Mouse (Mus musculus) cerebellum, adult 11-12 months (tissue): ENCODE data around the gene Phactr2.

Experiments
- DNase-seq: peaks from one replicate; pipeline ENCODE4 v3.0.0; 2022

Phactr2 gene

DNA sequence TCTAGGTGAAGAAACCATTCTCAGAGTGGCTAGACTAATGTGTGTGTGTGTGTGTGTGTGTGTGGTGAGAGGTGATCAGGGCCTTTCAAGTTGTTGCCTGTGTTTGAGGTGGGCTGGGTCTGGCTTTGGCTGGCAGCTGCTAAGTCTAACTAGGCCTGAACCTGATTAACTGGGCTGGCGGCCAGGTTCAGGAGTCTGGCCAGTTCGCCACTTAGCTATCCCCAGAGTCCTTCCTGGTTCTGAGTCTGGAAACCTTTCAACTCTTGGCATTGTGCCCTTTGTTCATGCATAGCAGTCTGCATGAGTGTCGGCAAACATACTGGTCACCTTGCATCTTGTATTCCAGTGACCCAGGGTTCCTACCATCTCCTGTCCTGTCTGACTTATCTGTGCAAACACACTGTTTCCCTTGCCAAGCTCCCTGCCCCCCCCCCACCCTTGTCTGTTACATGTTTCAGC, 27.4 kb downstream of the Phactr2 start:
- peak; percentile 75 for DNase-seq

- no peak for DNase-seq
These were observed 30.0 kb downstream of the Phactr2 start for GRCm38 (mm10) chr10:13444257-13444656.

GRCm38 (mm10) chr10:13443647-13444046, 30.6 kb downstream of the Phactr2 start:
- DNase-seq: no peak

- no peak for DNase-seq
These were observed 33.9 kb downstream of the Phactr2 start for GRCm38 (mm10) chr10:13440292-13440691.

- no peak for DNase-seq
These were observed 35.9 kb downstream of the Phactr2 start for GRCm38 (mm10) chr10:13438118-13438821.

DNA sequence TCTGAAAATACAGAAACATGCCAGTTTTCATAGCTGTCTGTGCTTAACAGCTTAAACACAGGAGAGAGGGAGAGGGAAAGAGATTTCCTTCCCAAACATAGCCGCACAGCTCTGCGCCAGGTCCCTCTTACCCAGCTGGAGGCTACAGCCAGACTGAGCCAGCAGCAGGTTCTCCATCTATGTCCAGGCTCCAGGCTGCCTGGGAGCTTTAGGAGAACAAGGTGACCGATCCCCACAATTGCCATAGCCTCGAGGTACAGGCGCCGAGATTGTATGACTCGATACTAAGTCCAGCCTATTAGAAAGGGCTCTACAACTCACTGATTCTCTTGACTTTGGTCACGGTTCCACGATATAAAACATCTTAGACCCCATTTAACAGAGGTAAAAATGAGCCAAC, 37.2 kb downstream of the Phactr2 start:
- no peak for DNase-seq

DNA sequence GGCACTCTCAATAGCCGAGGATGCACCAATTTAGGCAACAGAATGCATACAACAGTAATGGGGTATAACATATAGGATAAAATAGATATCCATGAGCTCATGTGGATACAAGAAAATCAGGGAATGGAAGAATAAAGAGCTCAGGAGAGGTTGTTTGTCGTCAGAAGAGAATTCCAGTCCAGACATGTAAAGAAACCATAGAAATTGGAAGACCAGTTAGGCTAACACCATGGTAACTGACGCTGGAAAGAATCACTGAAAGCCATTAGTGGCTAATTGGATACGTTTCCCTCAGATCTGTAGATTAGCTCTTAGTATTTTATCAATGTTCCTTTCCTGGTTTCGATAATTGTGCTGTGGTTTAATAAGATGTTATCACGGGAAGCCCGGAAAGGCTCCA, 41.2 kb downstream of the Phactr2 start:
- no peak for DNase-seq

GRCm38 (mm10) chr10:13431641-13432540, 42.3 kb downstream of the Phactr2 start:
- DNase-seq: no peak

DNA sequence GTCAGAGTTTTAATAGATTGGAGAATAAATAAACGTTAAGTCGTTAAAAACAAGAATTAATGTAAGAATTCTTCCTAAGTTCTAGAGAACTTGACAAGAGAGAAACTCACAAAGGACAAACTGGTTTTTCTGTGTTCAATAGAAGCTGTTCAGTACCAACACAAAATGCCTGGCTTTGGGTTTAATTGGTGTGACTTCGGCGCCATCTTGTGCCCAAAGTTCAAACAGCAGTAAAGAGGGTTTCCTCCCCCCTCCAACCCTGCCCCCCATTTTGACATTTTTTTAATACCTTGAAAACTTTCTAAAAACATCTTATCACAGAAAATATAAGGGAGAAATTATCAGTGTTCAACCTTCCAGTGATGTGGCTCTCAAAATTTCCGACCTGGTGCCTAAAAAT, 44.4 kb downstream of the Phactr2 start:
- no peak for DNase-seq

GRCm38 (mm10) chr10:13429240-13429639, 45.0 kb downstream of the Phactr2 start:
- no peak for DNase-seq

- no peak for DNase-seq
These were observed 45.7 kb downstream of the Phactr2 start for GRCm38 (mm10) chr10:13428536-13428935.

GRCm38 (mm10) chr10:13427599-13427998, 46.6 kb downstream of the Phactr2 start:
- no peak for DNase-seq

GRCm38 (mm10) chr10:13425198-13425597, 49.0 kb downstream of the Phactr2 start:
- no peak for DNase-seq

GRCm38 (mm10) chr10:13424508-13424907, 49.7 kb downstream of the Phactr2 start:
- no peak for DNase-seq

DNA sequence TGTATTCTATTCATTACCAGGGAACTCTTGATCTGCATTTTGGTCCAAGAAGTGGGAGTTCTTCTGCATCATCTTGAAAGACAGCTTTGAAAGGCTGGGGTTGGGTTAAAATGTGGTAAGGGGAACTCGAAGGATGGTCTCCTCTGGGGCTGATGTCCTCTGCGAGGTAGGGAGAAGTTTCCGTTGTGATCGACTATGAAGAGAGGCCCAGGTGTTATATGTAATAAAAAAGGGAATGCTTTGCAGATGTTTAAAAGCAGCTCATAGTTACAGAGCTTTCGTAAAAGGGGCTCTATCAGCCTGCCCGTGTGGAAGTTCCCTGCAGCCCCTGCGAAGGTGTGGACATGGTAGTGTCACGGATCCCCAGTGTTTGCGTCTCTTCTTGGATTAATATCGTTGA, 50.2 kb downstream of the Phactr2 start:
- no peak for DNase-seq

- DNase-seq: no peak
These were observed 52.1 kb downstream of the Phactr2 start for GRCm38 (mm10) chr10:13422121-13422520.

DNA sequence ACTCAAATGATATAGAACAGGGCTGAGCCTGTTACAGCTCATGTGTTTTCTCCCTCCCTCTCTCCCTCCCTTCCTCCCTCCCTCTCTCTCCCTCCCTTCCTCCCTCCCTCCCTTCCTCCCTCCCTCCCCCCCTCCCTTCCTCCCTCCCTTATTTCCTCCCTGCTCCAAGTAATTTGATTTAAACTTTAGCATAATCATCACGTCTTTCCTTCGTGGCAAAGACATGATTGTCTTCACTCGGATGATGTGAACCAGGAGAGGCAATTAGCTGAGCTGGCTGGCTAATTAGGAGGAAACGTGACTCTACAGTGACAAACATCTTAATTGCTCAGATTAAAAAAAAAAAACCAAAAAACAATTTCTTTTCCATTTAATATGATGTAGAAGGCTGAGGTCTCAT, 55.0 kb downstream of the Phactr2 start:
- no peak for DNase-seq

GRCm38 (mm10) chr10:13415489-13416104, 58.6 kb downstream of the Phactr2 start:
- DNase-seq: no peak

GRCm38 (mm10) chr10:13412202-13412923, 61.8 kb downstream of the Phactr2 start:
- DNase-seq: peak; percentile 64

DNA sequence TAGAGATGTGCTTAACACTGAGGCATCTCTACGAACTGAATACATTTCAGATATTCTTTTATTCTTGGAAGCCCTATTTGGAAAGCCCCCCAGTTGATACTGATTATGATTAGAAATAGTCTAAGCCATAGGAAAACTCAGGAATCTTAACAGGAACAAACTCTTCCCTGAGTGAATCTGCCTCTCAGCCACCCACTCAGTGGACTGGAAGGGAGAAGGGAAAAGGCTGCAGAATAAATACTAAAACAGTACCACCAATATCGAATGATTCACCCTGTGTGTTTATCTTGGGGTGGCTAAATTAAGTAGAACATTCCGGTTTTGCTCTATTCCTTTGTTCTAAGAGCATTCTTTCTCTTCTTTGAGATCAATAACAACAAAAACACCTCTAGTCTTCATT, 63.2 kb downstream of the Phactr2 start:
- DNase-seq: no peak

DNA sequence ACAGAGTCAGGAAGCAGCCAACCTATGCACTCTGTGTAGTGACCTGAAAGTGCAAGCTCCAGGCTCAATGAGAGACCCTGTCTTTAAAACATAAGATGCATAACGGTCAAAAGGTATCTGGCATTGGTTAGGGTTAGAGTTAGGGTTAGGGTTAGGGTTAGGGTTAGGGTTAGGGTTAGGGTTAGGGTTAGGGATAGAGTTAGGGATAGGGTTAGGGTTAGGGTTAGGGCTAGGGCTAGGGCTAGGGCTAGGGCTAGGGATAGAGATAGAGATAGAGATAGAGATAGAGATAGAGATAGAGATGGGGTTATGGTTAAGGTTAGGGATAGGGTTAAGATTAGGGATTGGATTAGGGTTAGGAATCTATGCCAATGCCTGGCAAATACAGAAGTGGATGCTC, 72.2 kb downstream of the Phactr2 start:
- DNase-seq: no peak

DNA sequence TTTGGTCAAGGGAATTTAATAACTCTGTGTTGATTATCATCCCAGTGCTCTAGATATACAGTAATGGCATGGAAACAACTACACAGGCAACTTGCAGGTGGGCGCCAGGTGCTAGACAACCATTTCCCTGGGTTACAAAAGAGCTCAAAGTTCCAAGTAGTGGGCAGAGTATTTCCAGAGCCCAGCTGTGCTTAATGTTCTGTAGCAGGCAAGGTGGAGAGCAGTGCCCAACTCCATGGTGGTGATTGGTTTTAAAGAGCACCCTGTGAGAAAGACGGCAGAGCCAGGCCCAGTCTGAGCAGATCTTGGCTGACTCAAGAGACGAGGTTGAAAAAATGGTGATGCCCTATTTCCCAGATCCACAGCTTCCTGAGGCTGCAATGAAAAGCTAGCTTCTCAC, 78.5 kb downstream of the Phactr2 start:
- DNase-seq: no peak

- no peak for DNase-seq
These were observed 80.2 kb downstream of the Phactr2 start for GRCm38 (mm10) chr10:13394000-13394399.
